Mouse (Mus musculus) forebrain, postnatal 0 days (tissue): Measurements from ENCODE around the gene Cilp. TPM values are rescaled to one million over a fixed set of nuclear protein-coding genes. Genes with fewer than 3 reads are reported as not detected.

Experiments used
- ATAC-seq: fragments of 200-750 bp; cut with Nextera tagmentation; 2 replicates; pipeline ENCODE4 v1.8.0; 2017; ENCODE audit warnings: mild to moderate bottlenecking, moderate library complexity
- DNase-seq: peaks from one replicate; pipeline ENCODE4 v3.0.0-alpha.2; 2015
- H3K27ac ChIP-seq: fragments of 300-500 bp; sonication (generic); 2 replicates; pipeline ENCODE4 v1.5.1; 2014; ENCODE audit warnings: low read depth, mild to moderate bottlenecking, antibody characterized with exemption, low read length, moderate library complexity, mixed read lengths
- H3K27me3 ChIP-seq: fragments of 300-500 bp; sonication (generic); 2 replicates; pipeline ENCODE4 v1.6.1; 2014; ENCODE audit warnings: mild to moderate bottlenecking, low read length, mixed read lengths; ENCODE audit not compliant: insufficient read depth
- H3K36me3 ChIP-seq: fragments of 300-500 bp; sonication (generic); 2 replicates; pipeline ENCODE4 v1.6.1; 2014; ENCODE audit warnings: mild to moderate bottlenecking, moderate library complexity; ENCODE audit not compliant: insufficient read depth
- H3K4me1 ChIP-seq: fragments of 300-500 bp; sonication (generic); 2 replicates; pipeline ENCODE4 v1.6.1; 2014; ENCODE audit warnings: antibody characterized with exemption; ENCODE audit not compliant: insufficient read depth
- H3K4me2 ChIP-seq: fragments of 300-500 bp; sonication (generic); 2 replicates; pipeline ENCODE4 v1.6.1; 2014; ENCODE audit warnings: low read depth, mild to moderate bottlenecking, moderate library complexity
- H3K4me3 ChIP-seq: fragments of 300-500 bp; sonication (generic); 2 replicates; pipeline ENCODE4 v1.5.1; 2014; ENCODE audit warnings: low read depth, low read length, mixed read lengths
- H3K9ac ChIP-seq: fragments of 300-500 bp; sonication (generic); 2 replicates; pipeline ENCODE4 v1.6.1; 2014; ENCODE audit warnings: mild to moderate bottlenecking
- H3K9me3 ChIP-seq: fragments of 300-500 bp; sonication (generic); 2 replicates; pipeline ENCODE4 v1.6.1; 2016; ENCODE audit warnings: low read length
- CTCF ChIP-seq: sonication (generic); IDR thresholded peaks from 2 replicates; pipeline ENCODE4 v1.5.1; 2016; ENCODE audit warnings: antibody characterized with exemption, control low read depth, low read depth
- WGBS: fragments of 180-500 bp; shearing (Covaris S2); extraction: QIAGEN DNeasy Blood & Tissue Kit; methylation state at CpG from one replicate; pipeline ENCODE4 v1.1.7; 2014; 5-methylcytosine and 5-hydroxymethylcytosine counted together
- polyA plus RNA-seq: library from polyadenylated mRNA; unstranded; fragments of >200 nt; fragmentation: Nextera tagmentation; extraction: Ambion mirVana; gene quantifications from 2 replicates; pipeline ENCODE4 v1.2.1, GENCODE M21; 2015
- total RNA-seq: library from RNA; depleted of rRNA; stranded (reverse); fragments of >200 nt; gene quantifications from 2 replicates; pipeline ENCODE4 v1.2.3, GENCODE M21; 2014

Cilp gene
- total and polyA plus RNA-seq, 2 experiments from 2014 or later: 0.14 to 0.16 TPM

- no peaks in the 10 kb centered on the region for H3K27me3 ChIP-seq
- H3K4me2 ChIP-seq: no peak overlapping the region
- ATAC-seq (no peak), DNase-seq (no peak)
- no peaks in the 10 kb centered on the region for H3K9me3 ChIP-seq
- H3K4me1 ChIP-seq: no peaks in the 10 kb centered on the region
- H3K9ac ChIP-seq: no peak overlapping the region
- no peak overlapping the region for H3K4me3 ChIP-seq
- TF ChIP-seq CTCF: no peak
- WGBS: 89% methylated on average over 4 of the region's 4 CpGs
- H3K27ac ChIP-seq: no peak overlapping the region
- H3K36me3 ChIP-seq: peaks cover 38% of the 10 kb centered on the region
These were observed 37.5 kb downstream of the Cilp start for GRCm38 (mm10) chr9:65302327-65302983.

- Histone ChIP-seq H3K4me1 (no peaks in the 10 kb centered on the region), H3K27ac (no peak overlapping the region), H3K9me3 (no peaks in the 10 kb centered on the region), H3K4me3 (no peak overlapping the region), H3K9ac (no peak overlapping the region), H3K36me3 (peaks cover 37% of the 10 kb centered on the region), H3K4me2 (no peak overlapping the region), H3K27me3 (no peaks in the 10 kb centered on the region)
- WGBS: 96% methylated on average over 4 of the region's 4 CpGs
- no peak for ATAC-seq
- no peak for TF ChIP-seq CTCF
- no peak for DNase-seq
These were observed 38.6 kb downstream of the Cilp start for GRCm38 (mm10) chr9:65303586-65303985.

- 81% methylated on average over 4 of the region's 4 CpGs for WGBS
- Histone ChIP-seq H3K27me3 (no peaks in the 10 kb centered on the region), H3K4me3 (no peak overlapping the region), H3K4me1 (no peaks in the 10 kb centered on the region), H3K36me3 (peaks cover 42% of the 10 kb centered on the region), H3K9me3 (no peaks in the 10 kb centered on the region), H3K27ac (no peak overlapping the region), H3K4me2 (no peak overlapping the region), H3K9ac (no peak overlapping the region)
- no peak for ATAC-seq
- no peak for DNase-seq
- TF ChIP-seq CTCF: no peak
These were observed 39.3 kb downstream of the Cilp start for GRCm38 (mm10) chr9:65304300-65304699.

DNA sequence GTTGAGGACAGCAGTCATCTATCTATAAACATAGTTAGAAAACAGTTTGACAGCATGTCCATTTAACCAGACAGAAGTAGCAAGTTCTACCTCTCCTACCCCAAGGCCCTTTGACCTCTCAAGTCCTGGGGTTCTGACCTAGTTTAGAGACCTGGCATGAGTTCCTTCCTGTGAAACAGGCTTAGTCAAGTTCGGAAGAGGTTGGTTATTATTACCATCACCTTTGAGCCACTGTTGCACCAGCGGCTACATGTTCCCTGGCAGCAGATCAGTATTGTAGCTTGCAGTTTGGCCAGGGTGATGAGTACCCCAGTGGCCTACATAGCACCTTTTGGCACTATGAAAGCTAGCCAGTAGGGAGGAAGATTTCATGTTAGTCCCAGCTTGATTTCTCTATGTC is 41.7 kb downstream of the Cilp start:
- ATAC-seq: no peak
- Histone ChIP-seq H3K4me2 (no peak overlapping the region), H3K4me1 (no peaks in the 10 kb centered on the region), H3K27ac (no peak overlapping the region), H3K9ac (no peak overlapping the region), H3K4me3 (no peak overlapping the region), H3K27me3 (no peaks in the 10 kb centered on the region), H3K9me3 (no peaks in the 10 kb centered on the region), H3K36me3 (peaks cover 41% of the 10 kb centered on the region)
- DNase-seq: no peak
- TF ChIP-seq CTCF: no peak
- WGBS: 98% methylated on average over 2 of the region's 2 CpGs

DNA sequence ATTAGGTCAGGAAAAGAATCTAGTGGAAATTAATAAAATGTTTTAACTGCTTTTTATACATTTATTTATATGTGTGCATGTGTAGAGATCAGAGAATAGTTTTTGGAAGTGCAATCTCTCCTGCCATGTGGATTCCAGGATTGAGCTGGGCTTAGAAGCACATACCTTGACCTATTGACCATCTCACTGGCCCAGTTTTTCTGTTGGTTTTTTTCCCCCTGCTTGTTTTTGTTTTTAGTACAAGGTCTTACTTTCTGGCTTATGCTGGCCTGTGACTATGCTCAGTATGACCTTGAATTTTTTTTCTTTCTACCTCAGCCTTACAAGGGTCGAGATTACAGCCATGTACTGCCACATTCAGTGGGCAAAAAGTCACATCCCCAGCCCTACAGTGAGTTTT is 43.0 kb downstream of the Cilp start:
- no peak for TF ChIP-seq CTCF
- peaks cover 41% of the 10 kb centered on the region for H3K36me3 ChIP-seq

GRCm38 (mm10) chr9:65312669-65313357 is 47.8 kb downstream of the Cilp start:
- ATAC-seq (no peak), DNase-seq (peak; percentile 8)
- Histone ChIP-seq H3K36me3 (peaks cover 55% of the 10 kb centered on the region), H3K9me3 (no peaks in the 10 kb centered on the region), H3K4me2 (no peak overlapping the region), H3K27me3 (no peaks in the 10 kb centered on the region), H3K4me3 (no peak overlapping the region), H3K9ac (no peak overlapping the region), H3K27ac (no peak overlapping the region), H3K4me1 (no peaks in the 10 kb centered on the region)
- 95% methylated on average over 4 of the region's 4 CpGs for WGBS
- no peak for TF ChIP-seq CTCF

More for the DNA sequence above, 43.0 kb downstream of the Cilp start:
- no peak overlapping the region for H3K4me3 ChIP-seq
- no peaks in the 10 kb centered on the region for H3K27me3 ChIP-seq
- ATAC-seq (no peak), DNase-seq (no peak)
- no peak overlapping the region for H3K27ac ChIP-seq
- no peak overlapping the region for H3K9ac ChIP-seq
- 93% methylated on average over 1 of the region's 1 CpGs for WGBS
- no peaks in the 10 kb centered on the region for H3K9me3 ChIP-seq
- H3K4me2 ChIP-seq: no peak overlapping the region
- H3K4me1 ChIP-seq: no peaks in the 10 kb centered on the region

DNA sequence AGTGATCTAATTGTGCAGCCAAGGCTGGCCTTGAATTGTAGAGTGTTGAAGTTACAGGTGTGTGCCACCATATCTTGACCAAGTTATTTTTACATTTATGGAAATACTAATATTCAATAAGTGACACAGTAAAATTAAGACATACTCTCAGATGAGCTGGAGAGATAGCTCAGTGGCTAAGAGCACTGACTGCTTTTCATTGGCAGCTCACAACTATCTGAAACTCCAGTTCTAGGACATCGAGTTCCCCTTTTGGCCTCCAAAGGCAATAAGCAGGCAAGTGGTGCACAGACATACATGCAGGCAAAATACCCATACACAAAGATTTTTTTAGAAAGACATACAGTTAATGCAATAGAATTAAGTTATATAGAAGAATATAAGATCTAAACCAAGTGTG is 48.9 kb downstream of the Cilp start:
- H3K4me3 ChIP-seq: no peak overlapping the region
- H3K9me3 ChIP-seq: no peaks in the 10 kb centered on the region
- TF ChIP-seq CTCF: no peak
- H3K27ac ChIP-seq: no peak overlapping the region
- H3K27me3 ChIP-seq: no peaks in the 10 kb centered on the region
- DNase-seq (no peak), ATAC-seq (no peak)
- H3K9ac ChIP-seq: no peak overlapping the region
- no peaks in the 10 kb centered on the region for H3K4me1 ChIP-seq
- no peak overlapping the region for H3K4me2 ChIP-seq
- H3K36me3 ChIP-seq: peaks cover 52% of the 10 kb centered on the region
- 100% methylated on average over 1 of the region's 1 CpGs for WGBS
